Mouse (Mus musculus) midbrain, embryonic 11.5 days (tissue): Measurements from ENCODE around the gene Tspoap1. TPM values are rescaled to one million over a fixed set of nuclear protein-coding genes. Genes with fewer than 3 reads are reported as not detected.

Source experiments
- ATAC-seq: fragments of 200-750 bp; cut with Nextera tagmentation; 2 replicates; pipeline ENCODE4 v1.8.0; 2017; ENCODE audit warnings: moderate TSS enrichment, moderate library complexity; ENCODE audit not compliant: low FRiP score
- DNase-seq: peaks from one replicate; pipeline ENCODE4 v3.0.0; 2015; ENCODE audit warnings: low spot score; ENCODE audit errors: missing footprints
- H3K27ac ChIP-seq: fragments of 300-500 bp; sonication (generic); 2 replicates; pipeline ENCODE4 v1.5.1; 2014; ENCODE audit warnings: low read depth, low read length
- H3K27me3 ChIP-seq: fragments of 300-500 bp; sonication (generic); 2 replicates; pipeline ENCODE4 v1.6.1; 2014; ENCODE audit warnings: mild to moderate bottlenecking, low read length, moderate library complexity, mixed read lengths; ENCODE audit not compliant: control insufficient read depth, insufficient read depth
- H3K36me3 ChIP-seq: fragments of 300-500 bp; sonication (generic); 2 replicates; pipeline ENCODE4 v1.6.1; 2014; ENCODE audit warnings: mild to moderate bottlenecking, low read length, moderate library complexity, mixed read lengths; ENCODE audit not compliant: control insufficient read depth, insufficient read depth
- H3K4me1 ChIP-seq: fragments of 300-500 bp; sonication (generic); 2 replicates; pipeline ENCODE4 v1.6.1; 2014; ENCODE audit warnings: low read length; ENCODE audit not compliant: control insufficient read depth, insufficient read depth
- H3K4me2 ChIP-seq: fragments of 300-500 bp; sonication (generic); 2 replicates; pipeline ENCODE4 v1.6.1; 2014; ENCODE audit warnings: mild to moderate bottlenecking, moderate library complexity
- H3K4me3 ChIP-seq: fragments of 300-500 bp; sonication (generic); 2 replicates; pipeline ENCODE4 v1.5.1; 2014; ENCODE audit warnings: low read depth, low read length
- H3K9ac ChIP-seq: fragments of 300-500 bp; sonication (generic); 2 replicates; pipeline ENCODE4 v1.6.1; 2014; ENCODE audit warnings: low read length
- H3K9me3 ChIP-seq: fragments of 300-500 bp; sonication (generic); 2 replicates; pipeline ENCODE4 v1.6.1; 2016; ENCODE audit warnings: low read length; ENCODE audit not compliant: control insufficient read depth
- WGBS: fragments of 180-500 bp; shearing (Covaris S2); extraction: QIAGEN DNeasy Blood & Tissue Kit; methylation state at CpG from one replicate; pipeline ENCODE4 v1.1.7; 2014; 5-methylcytosine and 5-hydroxymethylcytosine counted together
- polyA plus RNA-seq: library from polyadenylated mRNA; unstranded; fragments of >200 nt; fragmentation: Nextera tagmentation; extraction: Ambion mirVana; gene quantifications from 2 replicates; pipeline ENCODE4 v1.2.1, GENCODE M21; 2014

The Tspoap1 gene
- polyA plus RNA-seq, 1 experiment from 2014 or later = 7.0 TPM

- Histone ChIP-seq H3K27ac (peak overlapping the region; percentile 48), H3K27me3 (no peaks in the 10 kb centered on the region), H3K36me3 (no peaks in the 10 kb centered on the region), H3K9ac (no peak overlapping the region; the same call in 1 of the 2 replicates), H3K4me3 (no peak overlapping the region), H3K4me2 (peak overlapping the region; percentile 9; the same call in 1 of the 2 replicates), H3K9me3 (no peaks in the 10 kb centered on the region), H3K4me1 (peaks cover 8% of the 10 kb centered on the region; the same call in 1 of the 2 replicates)
- DNase-seq (peak; percentile 82), ATAC-seq (peak; percentile 54; the same call in 1 of the 2 replicates)
- 26% methylated on average over 6 of the region's 6 CpGs for WGBS
Measured at GRCm38 (mm10) chr11:87725964-87726562, 34.3 kb upstream of the Tspoap1 start.

GRCm38 (mm10) chr11:87727021-87727420 lies 33.3 kb upstream of the Tspoap1 start:
- H3K9ac ChIP-seq = no peak overlapping the region; the same call in 1 of the 2 replicates
- H3K27me3 ChIP-seq = no peaks in the 10 kb centered on the region
- ATAC-seq (no peak), DNase-seq (peak; percentile 82)
- H3K36me3 ChIP-seq = no peaks in the 10 kb centered on the region
- no peaks in the 10 kb centered on the region for H3K9me3 ChIP-seq
- H3K27ac ChIP-seq = no peak overlapping the region
- H3K4me1 ChIP-seq = peaks cover 8% of the 10 kb centered on the region; the same call in 1 of the 2 replicates
- H3K4me3 ChIP-seq = no peak overlapping the region
- no peak overlapping the region for H3K4me2 ChIP-seq
- 56% methylated on average over 11 of the region's 11 CpGs for WGBS

- no peaks in the 10 kb centered on the region for H3K27me3 ChIP-seq
- no peak overlapping the region for H3K9ac ChIP-seq
- no peak overlapping the region for H3K4me2 ChIP-seq
- H3K9me3 ChIP-seq = no peaks in the 10 kb centered on the region
- 55% methylated on average over 4 of the region's 4 CpGs for WGBS
- H3K36me3 ChIP-seq = no peaks in the 10 kb centered on the region
- H3K4me1 ChIP-seq = peaks cover 8% of the 10 kb centered on the region; the same call in 1 of the 2 replicates
- peak; percentile 37 for DNase-seq
- H3K27ac ChIP-seq = no peak overlapping the region
- H3K4me3 ChIP-seq = no peak overlapping the region
- ATAC-seq = no peak
Measured at GRCm38 (mm10) chr11:87727471-87727870, 32.9 kb upstream of the Tspoap1 start.

- ATAC-seq = no peak
- Histone ChIP-seq H3K4me2 (no peak overlapping the region), H3K4me1 (peaks cover 16% of the 10 kb centered on the region), H3K4me3 (no peak overlapping the region), H3K36me3 (no peaks in the 10 kb centered on the region), H3K9me3 (no peaks in the 10 kb centered on the region), H3K9ac (no peak overlapping the region), H3K27ac (no peak overlapping the region; the same call in 1 of the 2 replicates), H3K27me3 (no peaks in the 10 kb centered on the region)
- 78% methylated on average over 18 of the region's 18 CpGs for WGBS
- peak; percentile 74 for DNase-seq
Measured at GRCm38 (mm10) chr11:87728850-87729592, 31.3 kb upstream of the Tspoap1 start.

GRCm38 (mm10) chr11:87729593-87730185 lies 30.7 kb upstream of the Tspoap1 start:
- peak; percentile 19 for DNase-seq
- H3K4me1 ChIP-seq = peaks cover 17% of the 10 kb centered on the region
- no peak overlapping the region for H3K4me3 ChIP-seq
- H3K9me3 ChIP-seq = no peaks in the 10 kb centered on the region
- H3K27ac ChIP-seq = no peak overlapping the region
- H3K4me2 ChIP-seq = no peak overlapping the region
- no peaks in the 10 kb centered on the region for H3K36me3 ChIP-seq
- H3K9ac ChIP-seq = no peak overlapping the region
- H3K27me3 ChIP-seq = no peaks in the 10 kb centered on the region
- WGBS = 91% methylated on average over 13 of the region's 13 CpGs
- no peak for ATAC-seq

GRCm38 (mm10) chr11:87730652-87731310 lies 29.6 kb upstream of the Tspoap1 start:
- 69% methylated on average over 10 of the region's 10 CpGs for WGBS
- DNase-seq (peak; percentile 49), ATAC-seq (no peak)
- no peak overlapping the region for H3K4me2 ChIP-seq
- H3K9me3 ChIP-seq = no peaks in the 10 kb centered on the region
- H3K4me1 ChIP-seq = peaks cover 14% of the 10 kb centered on the region
- no peaks in the 10 kb centered on the region for H3K36me3 ChIP-seq
- H3K27me3 ChIP-seq = peaks cover 2% of the 10 kb centered on the region; the same call in 1 of the 2 replicates
- no peak overlapping the region for H3K27ac ChIP-seq
- H3K4me3 ChIP-seq = no peak overlapping the region
- no peak overlapping the region for H3K9ac ChIP-seq

GRCm38 (mm10) chr11:87734346-87734745 lies 26.0 kb upstream of the Tspoap1 start:
- Histone ChIP-seq H3K9me3 (no peaks in the 10 kb centered on the region), H3K36me3 (no peaks in the 10 kb centered on the region), H3K27ac (no peak overlapping the region), H3K27me3 (peaks cover 2% of the 10 kb centered on the region; the same call in 1 of the 2 replicates), H3K4me1 (peaks cover 19% of the 10 kb centered on the region), H3K9ac (peak overlapping the region; percentile 57), H3K4me2 (peak overlapping the region; percentile 48), H3K4me3 (peak overlapping the region; percentile 20; the same call in 1 of the 2 replicates)
- DNase-seq (peak; percentile 83), ATAC-seq (no peak)
- WGBS = 59% methylated on average over 3 of the region's 5 CpGs

GRCm38 (mm10) chr11:87735691-87736090 lies 24.6 kb upstream of the Tspoap1 start:
- H3K9ac ChIP-seq = no peak overlapping the region
- ATAC-seq (no peak), DNase-seq (peak; percentile 35)
- H3K4me2 ChIP-seq = no peak overlapping the region
- 88% methylated on average over 6 of the region's 6 CpGs for WGBS
- H3K4me3 ChIP-seq = no peak overlapping the region
- H3K27ac ChIP-seq = no peak overlapping the region
- no peaks in the 10 kb centered on the region for H3K9me3 ChIP-seq
- H3K4me1 ChIP-seq = peaks cover 19% of the 10 kb centered on the region
- no peaks in the 10 kb centered on the region for H3K36me3 ChIP-seq
- H3K27me3 ChIP-seq = peaks cover 2% of the 10 kb centered on the region; the same call in 1 of the 2 replicates
